Mouse (Mus musculus) adrenal gland, postnatal 36 days (tissue): ENCODE measurements at regions not wholly inside any gene's neighbourhood (a gene's known extent, or its start where the extent isn't known, plus 50 kb on each side); places are given as distances from the start of the nearest gene placed in this dataset.
A peak's percentile ranks its signal among the peaks of the same experiment; 100 is the strongest.

ENCODE experiments used
- DNase-seq, 2 experiments: peaks; one replicate each; pipeline ENCODE4 v3.0.0; 2021; ENCODE audit warnings: mixed read lengths in 1 of 2

- DNase-seq = peak; percentile 10 to 32
These were observed 332.4 kb downstream of the Foxo1 start for GRCm38 (mm10) chr3:52600581-52600980.

- peak in 1 of 2 experiments; percentile 13 for DNase-seq
These were observed 332.0 kb downstream of the Foxo1 start for GRCm38 (mm10) chr3:52600146-52600545.

- DNase-seq = no peak
These were observed 318.3 kb downstream of the Foxo1 start for GRCm38 (mm10) chr3:52586418-52586817.

DNA sequence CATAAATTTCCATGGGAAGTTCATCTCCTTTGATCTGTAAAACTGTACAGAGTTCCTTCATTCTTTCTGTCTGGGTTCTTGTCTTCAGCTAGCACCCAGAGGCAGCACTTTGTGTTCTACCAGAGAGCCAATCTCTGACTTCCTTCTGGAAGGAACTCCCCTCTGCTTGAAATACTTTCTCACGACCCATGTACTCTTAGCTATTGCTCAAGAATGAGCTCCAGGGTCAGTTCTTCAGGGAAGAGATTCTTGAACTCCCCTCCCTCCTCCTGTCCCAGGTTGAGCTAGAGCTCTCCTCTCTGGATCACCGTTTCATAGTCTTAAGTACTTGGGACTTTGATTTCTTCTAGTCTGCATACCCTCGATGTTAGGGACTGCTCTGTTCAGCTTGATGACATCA lies 311.8 kb downstream of the Foxo1 start:
- no peak for DNase-seq

- DNase-seq = no peak
These were observed 311.0 kb downstream of the Foxo1 start for GRCm38 (mm10) chr3:52579096-52579495.

DNA sequence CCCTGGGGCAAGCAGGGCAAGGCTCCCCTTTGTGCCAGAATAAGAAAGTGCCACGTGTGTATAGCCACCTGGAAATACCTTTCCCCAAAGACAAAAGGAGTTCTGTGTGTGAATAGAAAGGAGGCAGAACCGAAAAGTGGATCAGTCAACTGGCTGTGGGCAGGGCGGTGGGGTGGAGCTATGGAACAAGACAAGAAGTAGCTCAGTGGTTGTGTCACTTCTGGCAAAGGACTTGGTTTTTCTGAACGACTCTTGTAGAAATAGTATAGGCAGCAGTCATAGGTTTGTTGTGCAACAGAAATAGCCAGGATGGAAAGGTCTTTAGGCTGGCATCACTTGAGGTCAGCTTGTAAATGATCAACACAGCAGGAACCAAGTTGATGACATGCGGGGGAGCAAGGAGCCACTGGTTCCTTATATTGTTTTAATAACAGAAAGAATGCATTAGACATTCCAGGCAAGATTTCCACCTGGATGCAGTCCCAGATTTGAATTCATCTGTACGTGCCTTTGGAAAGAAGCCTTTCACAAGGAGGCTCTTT lies 308.6 kb downstream of the Foxo1 start:
- no peak for DNase-seq

- DNase-seq = no peak
These were observed 307.2 kb downstream of the Foxo1 start for GRCm38 (mm10) chr3:52575237-52575798.

- DNase-seq = no peak
These were observed 306.2 kb downstream of the Foxo1 start for GRCm38 (mm10) chr3:52574341-52574740.

DNA sequence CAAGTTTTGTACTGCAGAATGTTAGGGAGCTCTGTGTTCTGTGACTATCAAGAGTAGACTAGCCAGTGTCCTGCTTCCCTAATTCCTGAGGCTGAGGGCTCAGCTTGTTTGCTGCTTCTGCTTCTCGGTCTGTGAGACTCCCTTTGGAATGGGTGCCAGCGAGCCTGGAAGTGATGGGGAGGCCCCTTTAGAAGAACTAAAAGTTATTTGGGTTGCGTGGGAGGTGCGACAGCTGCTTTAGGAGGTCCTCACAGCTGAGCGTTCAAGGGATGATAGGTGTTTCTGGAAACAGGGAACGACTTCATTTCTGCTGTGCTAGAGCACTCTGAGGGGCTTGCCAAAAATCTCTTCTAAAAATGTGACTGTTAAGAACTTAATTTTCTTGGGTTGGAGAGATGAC lies 305.7 kb downstream of the Foxo1 start:
- no peak for DNase-seq

DNA sequence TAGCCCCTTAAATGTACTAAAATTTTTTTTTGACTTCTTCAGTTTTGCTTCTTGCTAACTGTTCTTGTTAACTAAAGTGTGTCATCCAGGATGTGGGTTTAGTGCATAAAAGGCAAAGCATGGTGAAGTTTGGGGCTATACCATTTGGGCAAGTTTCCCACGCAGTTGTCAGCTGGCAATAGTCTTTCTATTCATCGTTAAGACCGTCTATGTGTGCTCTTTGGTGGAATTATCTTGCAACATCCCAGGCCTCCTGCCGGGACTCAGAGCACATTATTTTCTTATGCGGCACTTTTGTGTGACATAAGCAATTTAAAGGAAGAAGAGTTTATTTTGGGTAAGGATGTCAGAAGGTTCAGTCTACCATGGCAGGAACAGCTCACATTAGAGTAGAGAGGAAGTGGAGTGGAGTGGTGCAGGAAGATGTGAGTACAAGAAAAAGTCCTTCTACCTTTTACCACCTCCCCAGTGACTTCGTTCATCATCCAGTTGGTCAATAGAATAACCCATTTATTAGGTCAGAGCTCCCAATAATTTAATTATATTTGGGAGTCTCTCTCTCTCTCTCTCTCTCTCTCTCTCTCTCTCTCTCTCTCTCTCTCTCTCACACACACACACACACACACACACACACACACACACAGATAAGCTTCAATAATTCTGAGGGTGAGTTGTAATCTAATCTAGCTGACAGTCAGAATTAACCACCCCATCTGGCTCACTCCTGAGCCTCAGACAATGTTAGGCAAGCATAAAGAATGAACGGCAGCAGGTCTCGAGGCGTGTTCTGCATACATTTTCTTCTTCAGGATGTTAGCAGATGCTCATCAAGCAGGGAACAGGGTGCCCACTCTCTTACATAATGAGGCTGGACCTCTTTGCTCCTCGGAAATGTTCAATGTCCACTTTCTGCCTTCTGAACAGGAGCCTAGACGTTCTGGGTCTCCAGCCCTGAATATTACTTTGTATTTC lies 304.7 kb downstream of the Foxo1 start:
- DNase-seq = no peak

- DNase-seq = no peak
These were observed 299.7 kb downstream of the Foxo1 start for GRCm38 (mm10) chr3:52567606-52568372.

GRCm38 (mm10) chr3:52563595-52563994 lies 295.5 kb downstream of the Foxo1 start:
- no peak for DNase-seq

- no peak for DNase-seq
These were observed 294.7 kb downstream of the Foxo1 start for GRCm38 (mm10) chr3:52562816-52563215.

- no peak for DNase-seq
These were observed 291.3 kb downstream of the Foxo1 start for GRCm38 (mm10) chr3:52559481-52559880.

DNA sequence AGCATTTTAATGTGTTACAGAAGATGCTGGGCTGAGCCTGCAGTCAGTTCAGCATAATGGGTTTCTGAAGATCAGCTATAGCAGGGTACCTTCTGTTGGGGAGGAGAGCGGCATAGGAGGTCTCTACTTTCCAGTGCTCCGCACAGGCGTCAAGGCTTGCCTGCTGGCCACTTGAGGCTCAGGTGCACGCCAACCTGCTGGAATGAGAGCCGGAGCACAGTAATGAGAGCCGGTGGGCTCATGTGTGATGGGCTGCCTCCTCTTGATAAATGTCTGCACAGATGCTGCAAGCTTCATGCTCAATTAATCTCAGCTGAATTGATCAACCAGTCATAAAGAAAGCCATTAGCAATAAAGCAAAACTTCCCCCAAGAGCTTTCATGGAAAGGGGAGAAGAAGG lies 290.6 kb downstream of the Foxo1 start:
- DNase-seq = no peak

DNA sequence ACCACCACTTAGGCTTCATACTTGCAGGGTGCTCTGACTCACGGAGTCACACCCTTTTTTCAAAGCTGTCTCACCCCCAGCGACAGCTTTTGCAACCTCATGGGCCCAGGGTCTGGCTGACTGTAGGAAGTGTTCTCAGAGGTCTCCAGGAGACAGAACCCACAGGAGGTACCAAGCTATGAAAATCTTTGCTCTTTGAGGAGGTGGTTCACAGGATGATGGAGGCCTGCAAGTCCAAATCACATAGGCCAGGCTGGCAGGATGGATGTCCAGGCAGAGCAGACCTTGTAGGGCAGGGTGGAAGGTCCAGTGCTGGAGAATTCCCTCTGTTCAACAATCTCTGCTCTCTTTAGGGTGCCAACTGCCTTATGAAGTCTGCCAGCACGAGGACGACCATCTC lies 289.2 kb downstream of the Foxo1 start:
- DNase-seq = no peak

DNA sequence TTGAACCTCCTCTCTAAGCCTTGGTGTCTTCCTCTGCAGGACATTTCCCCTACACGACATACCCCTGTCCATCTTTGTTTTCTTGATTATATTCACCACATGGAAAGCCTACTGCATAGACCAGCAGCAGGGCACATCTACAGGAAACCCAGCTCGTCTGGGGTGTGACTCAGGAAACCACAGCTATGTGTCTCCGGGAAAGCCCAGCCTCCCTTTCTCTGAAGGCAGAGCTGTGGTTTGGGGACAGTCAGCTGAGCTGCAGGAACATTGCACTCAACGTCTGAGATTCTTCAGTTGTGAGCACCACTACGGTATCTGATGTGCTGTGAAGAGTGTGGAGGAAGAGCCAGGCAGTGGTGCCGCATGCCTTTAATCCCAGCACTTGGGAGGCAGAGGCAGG lies 286.9 kb downstream of the Foxo1 start:
- peak; percentile 32 to 49 for DNase-seq

DNA sequence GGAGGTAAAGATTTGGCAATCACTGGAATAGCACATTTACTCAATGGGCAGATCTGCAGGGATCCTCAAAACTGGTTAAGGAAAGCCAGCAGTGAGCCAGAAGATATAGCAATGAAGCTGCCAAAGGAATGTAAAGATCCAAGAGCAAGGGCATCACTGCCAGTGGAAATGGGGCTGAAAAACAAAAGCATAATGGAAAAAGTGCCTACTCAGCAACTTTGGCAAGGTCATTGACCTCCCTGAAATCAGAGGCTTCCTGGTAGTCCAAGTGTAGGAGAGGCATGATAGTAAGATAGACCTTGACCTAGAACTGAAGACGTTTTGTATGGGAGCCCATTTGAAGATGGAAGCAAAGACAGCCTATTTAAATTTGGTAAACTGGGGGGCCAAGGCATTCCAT lies 286.4 kb downstream of the Foxo1 start:
- DNase-seq = no peak

GRCm38 (mm10) chr3:52548201-52548893 lies 280.2 kb downstream of the Foxo1 start:
- no peak for DNase-seq

- DNase-seq = no peak
These were observed 277.9 kb downstream of the Foxo1 start for GRCm38 (mm10) chr3:52546035-52546434.

DNA sequence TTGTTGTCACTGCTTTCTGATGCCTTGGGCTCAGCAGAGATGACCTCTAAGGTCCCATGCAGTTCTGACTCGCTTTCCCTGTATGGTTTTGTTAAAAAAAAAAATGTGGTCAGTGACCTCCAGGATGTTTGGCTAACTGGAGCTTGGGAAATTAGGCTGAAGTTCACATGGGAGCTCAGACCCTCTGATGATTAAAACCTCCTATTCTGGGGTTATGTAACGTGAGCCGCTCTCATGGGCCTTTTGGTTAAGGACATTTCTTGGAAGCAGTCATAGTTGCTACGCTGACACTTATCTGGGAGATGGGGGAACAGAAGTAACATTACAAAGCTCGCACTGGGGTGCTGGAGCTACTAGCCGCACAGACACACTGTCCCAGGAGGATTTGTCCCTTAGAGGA lies 274.9 kb downstream of the Foxo1 start:
- no peak for DNase-seq

DNA sequence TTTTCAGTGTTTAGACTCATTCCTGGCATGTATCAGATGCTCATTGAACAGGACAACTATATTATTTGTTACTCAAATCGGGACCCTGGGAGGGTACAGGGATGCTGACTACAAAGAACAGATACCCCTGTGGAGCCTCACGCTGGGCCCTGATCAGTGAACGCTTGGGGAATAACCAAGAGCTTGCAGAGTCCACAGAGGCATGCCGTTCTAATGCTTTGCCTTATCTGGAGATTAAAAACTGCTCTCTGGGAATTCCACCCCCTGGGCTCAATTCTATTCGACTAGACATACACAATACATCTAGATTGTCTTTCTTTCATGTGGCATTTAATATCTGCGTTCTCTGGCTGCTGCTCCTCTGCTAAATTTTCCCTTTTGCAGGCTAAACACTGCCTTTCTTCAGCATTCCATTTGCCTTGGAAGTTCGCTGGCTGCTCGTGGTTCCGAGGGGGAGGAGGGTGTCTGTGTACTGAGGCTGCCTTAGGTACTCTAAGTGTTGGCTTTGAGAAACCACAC lies 272.8 kb downstream of the Foxo1 start:
- DNase-seq = no peak
